Mouse (Mus musculus): ENCODE data around the gene Tdgf1.

Tdgf1 gene

DNA sequence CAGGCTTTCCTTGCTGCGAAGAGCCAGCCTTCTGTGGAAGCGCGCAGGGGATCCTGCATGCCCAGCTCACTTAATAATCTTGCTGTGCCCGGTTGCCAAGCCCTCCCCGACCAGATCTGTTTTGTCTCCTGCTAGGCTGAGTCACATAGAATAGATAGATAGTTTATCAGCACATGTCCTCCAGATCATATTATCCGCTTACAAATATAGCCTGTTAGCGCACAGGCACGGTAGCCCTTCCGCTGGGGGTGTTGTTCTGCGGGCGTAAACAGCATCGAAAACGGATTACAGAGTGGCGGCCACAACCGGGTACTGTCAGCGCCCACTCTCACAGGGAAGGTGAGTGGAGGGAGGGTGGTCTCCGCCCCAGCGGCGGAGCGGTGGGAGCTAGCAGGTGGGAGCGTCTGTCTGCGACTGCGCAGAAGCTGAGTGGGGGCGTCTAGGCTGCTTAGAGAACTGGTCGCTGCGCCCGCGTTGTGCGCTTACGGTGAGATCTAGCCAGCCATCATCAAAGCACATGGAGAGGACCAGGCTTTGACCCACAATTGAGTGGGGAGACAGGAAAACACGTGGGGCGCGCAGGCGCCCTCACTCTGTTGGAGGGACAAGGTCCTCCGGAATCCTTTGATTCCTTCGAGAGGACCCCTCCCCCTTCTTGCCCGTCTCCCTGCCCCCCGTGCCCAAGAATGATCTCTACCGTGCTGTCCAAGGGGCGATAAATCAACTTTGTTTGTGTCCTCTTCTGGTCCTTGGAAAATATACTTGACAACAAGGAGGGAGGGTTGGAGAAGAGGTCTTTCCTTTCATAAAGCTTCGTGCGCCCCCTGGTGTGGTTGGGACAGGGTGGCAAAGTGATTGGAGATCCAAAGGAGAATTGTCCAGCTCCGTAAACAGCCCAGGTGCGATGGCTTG is 7.8 kb upstream of the Tdgf1 start:
- DNase-seq (ENCODE audit: low spot score in 2 of 2): peak; percentile 17 to 43

DNA sequence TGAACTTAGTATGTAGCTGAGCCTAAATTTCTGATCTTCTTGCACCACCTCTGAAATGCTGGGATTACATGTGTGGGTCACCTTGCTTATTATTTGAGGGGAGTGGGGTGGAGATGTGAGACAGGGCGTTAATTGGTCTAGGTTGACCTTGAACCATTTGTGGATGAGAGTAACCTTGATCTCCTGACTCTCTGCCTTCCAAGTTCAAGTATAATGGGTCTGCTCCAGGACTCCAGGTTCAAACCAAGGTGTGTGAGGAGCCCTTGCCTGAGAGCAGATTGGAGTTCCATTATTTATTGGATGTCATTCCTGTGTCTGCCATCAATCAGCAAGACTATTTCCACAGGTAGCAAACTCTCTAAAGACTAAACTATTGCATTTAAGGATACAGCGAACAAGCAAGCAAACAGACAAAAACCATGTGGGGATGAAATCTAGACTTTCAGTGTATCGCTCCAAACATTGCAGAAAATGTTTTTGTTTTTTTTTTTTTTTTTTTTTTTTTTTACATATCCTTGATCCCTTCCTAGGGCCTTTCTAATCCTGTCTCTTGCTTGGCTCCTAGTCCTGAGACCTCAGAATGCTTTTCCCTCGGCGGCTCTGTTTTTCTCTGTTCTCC is 7.1 kb upstream of the Tdgf1 start:
- no peak for DNase-seq (ENCODE audit: low spot score in 2 of 2)

- no peak for DNase-seq (ENCODE audit: low spot score in 2 of 2)
These were observed 6.4 kb upstream of the Tdgf1 start for GRCm38 (mm10) chr9:110952398-110952797.

GRCm38 (mm10) chr9:110951866-110952265 is 5.9 kb upstream of the Tdgf1 start:
- no peak for DNase-seq (ENCODE audit: low spot score in 2 of 2)

DNA sequence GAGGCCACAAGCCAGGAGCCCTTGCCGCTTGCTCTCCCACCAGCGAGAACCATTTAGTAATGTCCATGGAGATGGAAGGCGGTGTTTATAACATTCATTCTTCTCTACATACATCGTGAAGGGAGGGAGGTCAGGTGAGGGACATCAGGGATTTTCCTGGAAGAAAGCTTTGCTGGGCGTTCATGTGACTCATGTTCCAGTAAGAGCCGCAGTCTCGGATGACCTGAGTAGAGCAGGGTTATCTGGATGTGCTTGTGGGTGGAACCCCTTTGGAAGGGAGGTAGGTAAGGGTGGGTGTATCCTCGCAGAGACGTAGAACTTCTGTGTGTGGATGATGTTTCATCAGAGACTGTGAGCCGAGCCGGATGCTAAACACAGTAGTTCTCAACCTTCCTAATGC is 5.4 kb upstream of the Tdgf1 start, which contains the start of gene Lrrc2:
Gene Lrrc2, plus strand, starts transcription at position 149 of the 400 bp plus-strand sequence.
- no peak for DNase-seq (ENCODE audit: low spot score in 2 of 2)

GRCm38 (mm10) chr9:110950109-110950508 is 4.2 kb upstream of the Tdgf1 start:
- no peak for DNase-seq (ENCODE audit: low spot score in 2 of 2)

DNA sequence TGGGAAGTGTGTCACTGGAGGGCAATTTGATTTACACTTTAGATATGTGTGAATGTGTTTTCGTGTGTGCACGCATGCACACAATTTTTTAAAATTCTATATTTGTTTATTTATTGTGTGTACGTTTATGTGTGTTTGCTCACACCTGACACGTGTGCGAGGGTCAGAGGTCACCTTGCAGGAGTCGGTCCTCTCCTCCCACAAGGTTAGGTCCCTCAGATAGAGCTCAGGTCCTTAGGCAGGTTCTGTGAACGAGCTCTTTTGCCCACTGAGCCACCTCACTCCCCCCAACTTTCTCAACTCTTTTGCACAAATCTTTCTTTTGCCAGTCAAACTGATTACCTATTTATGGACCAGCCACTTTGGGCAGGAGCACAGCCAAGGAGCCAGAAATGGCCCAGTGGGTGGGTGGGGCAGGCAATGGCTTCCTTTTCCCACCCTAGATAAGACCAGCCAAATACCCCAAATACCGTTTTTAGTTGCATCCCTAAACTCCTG is 2.9 kb upstream of the Tdgf1 start:
- DNase-seq (ENCODE audit: low spot score in 2 of 2): no peak

DNA sequence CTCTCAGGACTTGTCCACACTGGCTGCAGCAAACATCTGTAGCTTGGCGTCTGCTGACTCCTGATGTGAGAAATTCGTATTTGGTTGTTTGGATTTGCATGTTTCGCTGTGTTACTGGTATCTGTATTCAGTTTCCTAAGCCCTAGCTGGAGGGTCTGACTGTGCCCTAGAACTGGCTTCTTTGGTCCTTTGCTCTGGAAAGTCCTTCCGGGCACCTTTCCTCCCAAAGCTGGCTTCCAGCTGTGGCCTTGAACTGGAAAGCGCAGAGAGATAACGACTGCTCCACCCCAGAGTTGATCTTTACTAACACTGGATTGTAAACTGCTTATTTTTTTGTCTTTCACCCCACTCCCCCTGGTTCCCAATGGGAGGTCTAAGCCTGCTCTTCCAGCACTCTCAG is 1.9 kb upstream of the Tdgf1 start:
- DNase-seq (ENCODE audit: low spot score in 2 of 2): no peak

- no peak for DNase-seq (ENCODE audit: low spot score in 2 of 2)
These were observed 1.3 kb upstream of the Tdgf1 start for GRCm38 (mm10) chr9:110947261-110947661.

DNA sequence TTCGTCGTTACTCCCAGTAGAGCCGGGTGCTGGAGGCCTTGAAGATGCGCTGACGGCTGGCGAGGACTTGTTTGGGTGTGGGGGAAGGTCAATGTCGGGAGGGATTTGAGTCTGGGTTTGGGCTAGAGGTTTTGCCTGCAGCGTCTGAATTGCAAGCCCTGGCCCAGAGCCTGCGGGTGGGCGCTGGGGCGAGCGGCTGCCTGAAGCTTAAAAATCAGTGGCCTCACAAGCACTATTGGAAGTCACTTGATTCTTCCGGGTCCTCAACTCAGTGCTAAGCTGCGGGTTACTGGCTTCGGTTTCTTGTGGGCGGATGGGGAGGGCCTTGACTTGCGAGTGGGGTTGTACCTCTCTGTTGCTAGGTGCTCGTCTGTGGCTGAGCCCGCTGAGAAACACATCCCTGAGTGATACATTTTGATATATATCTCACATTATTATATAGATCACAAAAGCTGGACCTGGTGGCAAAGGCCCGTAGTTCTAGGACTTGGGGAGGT is 638 bp upstream of the Tdgf1 start:
- DNase-seq (ENCODE audit: low spot score in 2 of 2): no peak

- DNase-seq (ENCODE audit: low spot score in 2 of 2): no peak
These were observed 615 bp downstream of the Tdgf1 start for GRCm38 (mm10) chr9:110945343-110945742.

- no peak for DNase-seq (ENCODE audit: low spot score in 2 of 2)
These were observed 1.7 kb downstream of the Tdgf1 start for GRCm38 (mm10) chr9:110944265-110944664.

- DNase-seq (ENCODE audit: low spot score in 2 of 2): no peak
These were observed 8.2 kb downstream of the Tdgf1 start for GRCm38 (mm10) chr9:110937506-110938490.

GRCm38 (mm10) chr9:110935941-110936340 is 10.0 kb downstream of the Tdgf1 start:
- DNase-seq (ENCODE audit: low spot score in 2 of 2): no peak

DNA sequence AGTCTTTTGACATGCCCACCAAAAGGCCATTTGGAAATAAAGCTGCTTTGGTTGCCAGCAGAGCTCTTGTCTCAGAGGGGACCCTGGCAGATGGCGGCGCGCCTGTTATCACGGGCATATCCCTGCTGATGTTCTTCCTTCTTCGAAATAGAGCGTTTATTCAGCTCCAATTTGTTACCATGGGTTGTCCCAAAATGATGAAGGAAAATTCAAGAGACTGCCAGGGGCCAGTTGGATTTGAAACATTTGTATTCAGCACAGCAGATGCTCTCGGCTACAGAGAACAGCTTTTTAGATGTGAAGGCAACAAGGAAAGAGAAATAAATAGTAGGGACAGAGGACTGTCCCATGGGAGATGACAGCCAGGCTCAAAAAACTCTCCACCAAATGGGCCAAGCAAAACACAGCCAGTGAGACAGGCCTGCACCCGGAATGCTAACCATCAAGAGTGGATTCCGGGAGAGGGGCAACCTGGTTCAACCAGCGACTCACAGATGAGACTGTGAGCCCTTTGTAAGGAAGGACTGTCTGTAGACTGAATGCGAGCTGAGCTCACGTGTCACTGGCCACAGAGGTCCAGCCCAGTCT is 12.0 kb downstream of the Tdgf1 start:
- no peak for DNase-seq (ENCODE audit: low spot score in 2 of 2)

GRCm38 (mm10) chr9:110931573-110931972 is 14.4 kb downstream of the Tdgf1 start:
- no peak for DNase-seq (ENCODE audit: low spot score in 2 of 2)

DNA sequence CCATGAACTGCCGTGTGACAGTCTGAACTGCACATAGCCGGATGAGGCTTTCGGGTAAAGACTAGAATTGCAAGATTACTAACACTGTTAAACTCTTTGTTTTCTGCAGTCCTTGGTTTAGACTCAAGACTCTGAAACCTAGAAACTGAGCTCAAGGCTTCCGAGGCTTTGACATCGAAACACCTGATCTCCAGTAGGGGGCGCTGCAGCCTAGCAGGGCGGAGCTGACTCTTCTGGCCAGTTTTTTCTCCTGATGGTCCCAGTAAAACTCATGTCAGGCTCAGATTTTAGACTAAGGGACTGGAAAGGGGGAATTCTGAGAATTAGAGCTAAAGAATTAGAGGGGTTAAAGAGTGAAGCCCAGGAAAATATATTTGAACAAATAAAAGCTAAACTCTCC is 23.2 kb downstream of the Tdgf1 start:
- DNase-seq (ENCODE audit: low spot score in 2 of 2): peak; percentile 29 to 34

DNA sequence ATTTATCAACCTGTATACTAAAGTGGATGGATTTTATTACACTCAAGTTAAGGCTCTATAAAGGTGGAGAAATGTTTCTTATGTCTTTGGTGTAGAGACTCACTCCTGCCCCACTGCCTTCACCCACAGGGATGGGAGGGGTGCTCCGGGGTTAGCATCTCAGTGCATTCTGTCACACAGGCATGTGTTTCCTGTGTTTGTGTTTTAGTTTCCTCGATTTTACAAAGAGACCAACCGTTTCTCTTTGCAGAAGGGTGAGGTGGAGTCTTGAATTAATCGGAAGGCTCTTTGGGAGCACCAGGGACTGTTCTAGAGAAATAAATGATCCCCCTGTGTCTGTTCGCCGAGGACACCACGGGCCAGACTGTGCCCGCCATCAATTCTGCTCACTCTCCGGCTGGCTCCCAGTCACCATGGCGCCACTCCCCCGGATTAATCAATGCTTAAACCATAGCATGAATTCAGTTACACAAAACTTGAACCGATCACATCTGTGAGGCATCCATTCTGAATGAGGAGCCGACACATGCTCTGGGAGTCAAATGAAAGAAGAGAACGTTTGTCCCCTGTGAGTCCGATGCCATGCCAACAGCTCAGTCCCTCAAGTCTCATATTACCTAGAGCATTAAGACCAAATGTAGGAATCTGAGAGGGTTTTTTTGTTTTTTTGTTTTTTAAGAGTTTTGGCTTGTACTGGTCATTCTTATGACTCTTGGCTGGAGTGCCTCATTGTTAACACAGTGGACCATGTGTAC is 25.1 kb downstream of the Tdgf1 start:
- no peak for DNase-seq (ENCODE audit: low spot score in 2 of 2)

- DNase-seq (ENCODE audit: low spot score in 2 of 2): no peak
These were observed 29.2 kb downstream of the Tdgf1 start, which contains the start of gene Fam240a for GRCm38 (mm10) chr9:110916786-110917185. Gene Fam240a, minus strand, starts transcription at chr9:110916861.

DNA sequence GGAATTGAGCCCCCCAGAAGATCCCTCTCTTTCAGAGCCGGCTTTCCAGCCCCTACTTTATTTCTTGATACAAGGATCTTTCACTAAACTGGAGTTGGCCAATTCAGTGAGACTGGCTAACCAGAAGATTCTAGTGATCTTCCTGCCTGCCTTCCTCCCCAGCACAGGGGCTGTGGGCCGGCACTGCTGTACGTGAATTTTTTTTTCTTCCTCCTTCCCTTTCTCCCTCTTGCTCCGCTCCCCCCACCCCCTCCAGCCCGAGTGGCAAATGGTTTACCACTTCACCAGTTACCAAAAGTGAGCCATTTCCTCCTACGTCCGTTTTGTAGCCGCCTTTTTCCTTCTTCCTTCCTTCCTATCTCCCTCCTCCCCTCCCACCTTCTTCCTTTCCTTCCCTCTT is 30.5 kb downstream of the Tdgf1 start:
- DNase-seq (ENCODE audit: low spot score in 2 of 2): no peak

Measured in urinary bladder, adult 18-20 months (tissue).